Mouse (Mus musculus) kidney, postnatal 0 days (tissue): ENCODE results near the gene Plp2. TPM values are rescaled to one million over a fixed set of nuclear protein-coding genes. Genes with fewer than 3 reads are reported as not detected.

ENCODE experiments used
- ATAC-seq: fragments of 200-750 bp; cut with Nextera tagmentation; replicated peaks from 2 replicates; pipeline ENCODE4 v1.8.0; 2017; ENCODE audit warnings: low read depth, moderate number of reproducible peaks, moderate TSS enrichment, moderate library complexity; ENCODE audit not compliant: low FRiP score
- DNase-seq: peaks from one replicate; pipeline ENCODE4 v3.0.0-alpha.2; 2016; ENCODE audit warnings: low spot score
- H3K27ac ChIP-seq: fragments of 300-500 bp; sonication (generic); 2 replicates; pipeline ENCODE4 v1.5.1; 2014; ENCODE audit warnings: mild to moderate bottlenecking
- H3K27me3 ChIP-seq: fragments of 300-500 bp; sonication (generic); 2 replicates; pipeline ENCODE4 v1.6.1; 2014; ENCODE audit warnings: low read length, mixed read lengths; ENCODE audit not compliant: insufficient read depth
- H3K36me3 ChIP-seq: fragments of 300-500 bp; sonication (generic); 2 replicates; pipeline ENCODE4 v1.6.1; 2014; ENCODE audit warnings: low read length, mixed read lengths; ENCODE audit not compliant: insufficient read depth
- H3K4me1 ChIP-seq: fragments of 300-500 bp; sonication (generic); replicated peaks from 2 replicates; pipeline ENCODE4 v1.6.1; 2014; ENCODE audit warnings: antibody characterized with exemption, low read length, mixed read lengths; ENCODE audit not compliant: insufficient read depth
- H3K4me2 ChIP-seq: fragments of 300-500 bp; sonication (generic); 2 replicates; pipeline ENCODE4 v1.6.1; 2014; ENCODE audit warnings: mild to moderate bottlenecking, low read length, moderate library complexity, mixed read lengths
- H3K4me3 ChIP-seq: fragments of 300-500 bp; sonication (generic); replicated peaks from 2 replicates; pipeline ENCODE4 v1.5.1; 2014; ENCODE audit warnings: low read depth, low read length
- H3K9ac ChIP-seq: fragments of 300-500 bp; sonication (generic); 2 replicates; pipeline ENCODE4 v1.6.1; 2014; ENCODE audit warnings: low read depth, low read length
- H3K9me3 ChIP-seq: fragments of 300-500 bp; sonication (generic); replicated peaks from 2 replicates; pipeline ENCODE4 v1.6.1; 2016; ENCODE audit warnings: low read length, inconsistent platforms, mixed read lengths
- CTCF ChIP-seq: IDR thresholded peaks from 2 replicates; pipeline ENCODE4 v1.5.1; 2016; ENCODE audit warnings: antibody characterized with exemption, low read depth, mild to moderate bottlenecking, moderate library complexity
- WGBS: fragments of 180-500 bp; shearing (Covaris S2); extraction: QIAGEN DNeasy Blood & Tissue Kit; methylation state at CpG from one replicate; pipeline ENCODE4 v1.1.7; 2014; 5-methylcytosine and 5-hydroxymethylcytosine counted together
- polyA plus RNA-seq: library from polyadenylated mRNA; unstranded; fragments of >200 nt; fragmentation: Nextera tagmentation; extraction: Ambion mirVana; gene quantifications from 2 replicates; pipeline ENCODE4 v1.2.1, GENCODE M21; 2015

Plp2 gene
- polyA plus RNA-seq, 1 experiment from 2014 or later, result 142 TPM

DNA sequence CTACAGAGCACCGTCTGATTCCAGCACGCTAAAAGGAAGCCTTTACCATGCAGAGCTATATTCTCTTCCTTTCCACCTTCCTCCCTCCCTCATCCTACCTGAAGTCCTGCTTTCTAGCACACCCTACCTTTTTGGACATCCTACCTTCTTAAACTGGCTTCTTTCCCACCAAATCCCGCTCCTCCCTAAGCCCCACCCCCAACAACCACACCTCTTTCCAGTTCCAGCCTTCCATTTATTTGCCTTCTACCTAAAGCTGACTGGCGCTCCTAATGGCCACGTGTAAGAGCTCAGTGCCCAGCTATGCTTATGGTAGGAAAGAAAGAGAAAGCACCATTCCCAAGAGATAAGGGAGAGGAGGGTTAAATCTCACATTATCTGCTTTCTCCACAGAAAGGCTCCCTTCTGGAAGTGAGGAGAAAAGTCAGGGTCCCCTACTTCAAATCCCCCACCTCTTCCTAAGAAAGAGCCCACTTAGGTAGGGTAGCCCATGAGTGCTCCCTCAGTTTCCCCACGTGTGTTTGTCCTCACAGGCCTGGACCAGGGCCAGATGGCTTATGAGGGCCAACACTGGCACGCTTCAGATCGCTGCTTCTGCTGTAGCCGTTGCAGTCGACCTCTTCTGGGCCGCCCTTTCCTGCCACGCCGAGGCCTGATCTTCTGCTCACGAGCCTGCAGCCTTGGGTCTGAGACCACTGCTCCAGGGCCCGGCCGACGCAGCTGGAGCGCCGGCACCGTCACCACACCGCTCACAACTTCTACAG is 5.3 kb downstream of the Plp2 start:
- Histone ChIP-seq H3K36me3 (0 out of 2 replicates have a peak, but pooled peaks cover 7% of the 10 kb centered on the region), H3K4me3 (no peak overlapping the region), H3K9me3 (no peaks in the 10 kb centered on the region), H3K9ac (no peak overlapping the region), H3K4me2 (no peak overlapping the region), H3K27me3 (no peaks in the 10 kb centered on the region), H3K4me1 (no peaks in the 10 kb centered on the region), H3K27ac (no peak overlapping the region)
- no peak for TF ChIP-seq CTCF
- ATAC-seq (no peak), DNase-seq (no peak)
- WGBS, result 74% methylated on average over 21 of the region's 21 CpGs

DNA sequence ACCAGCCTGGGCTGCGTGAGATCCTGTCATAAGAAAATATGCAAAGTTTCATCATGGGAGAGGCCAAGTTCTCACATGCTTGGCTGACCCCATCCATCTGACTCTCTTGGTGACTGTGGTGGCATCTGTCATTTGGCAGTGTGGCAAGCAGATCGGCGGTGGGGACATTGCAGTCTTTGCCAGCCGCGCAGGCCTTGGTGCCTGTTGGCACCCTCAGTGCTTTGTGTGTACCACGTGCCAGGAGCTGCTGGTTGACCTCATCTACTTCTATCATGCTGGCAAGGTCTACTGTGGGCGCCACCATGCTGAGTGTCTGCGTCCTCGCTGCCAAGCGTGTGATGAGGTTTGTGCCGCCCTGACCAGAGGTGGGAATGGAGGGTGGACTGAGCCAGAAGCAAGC is 6.4 kb downstream of the Plp2 start:
- Histone ChIP-seq H3K27ac (no peak overlapping the region), H3K4me3 (no peak overlapping the region), H3K9me3 (no peaks in the 10 kb centered on the region), H3K4me2 (no peak overlapping the region), H3K36me3 (0 out of 2 replicates have a peak, but pooled peaks cover 7% of the 10 kb centered on the region), H3K4me1 (no peaks in the 10 kb centered on the region), H3K9ac (no peak overlapping the region), H3K27me3 (no peaks in the 10 kb centered on the region)
- WGBS, result 84% methylated on average over 11 of the region's 11 CpGs
- no peak for TF ChIP-seq CTCF
- DNase-seq, result no peak
- ATAC-seq, result no peak

DNA sequence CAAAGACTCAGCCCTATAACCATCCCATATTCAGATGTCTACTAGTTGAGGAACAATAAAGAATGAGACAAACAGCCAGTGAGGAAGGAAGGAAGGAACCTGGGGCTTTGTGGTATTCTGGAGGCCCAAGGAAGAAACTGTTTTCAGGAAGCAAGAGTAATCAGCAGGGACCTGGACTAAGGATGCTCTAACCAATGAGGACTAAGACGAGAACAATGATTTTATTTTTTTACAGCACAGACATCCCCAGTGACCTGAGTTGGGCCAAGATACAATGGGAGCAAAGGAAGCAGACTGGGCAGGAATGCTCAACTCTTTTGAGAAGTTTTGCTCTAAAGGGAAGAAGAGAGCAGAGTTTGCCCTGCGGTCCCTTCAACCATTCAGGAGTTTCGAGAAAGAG is 8.3 kb downstream of the Plp2 start:
- DNase-seq (no peak), ATAC-seq (no peak)
- no peaks in the 10 kb centered on the region for H3K9me3 ChIP-seq
- H3K27me3 ChIP-seq, result no peaks in the 10 kb centered on the region
- 0 out of 2 replicates have a peak, but pooled peaks cover 4% of the 10 kb centered on the region for H3K4me1 ChIP-seq
- H3K4me2 ChIP-seq, result no peak overlapping the region
- H3K9ac ChIP-seq, result no peak overlapping the region
- H3K4me3 ChIP-seq, result no peak overlapping the region
- H3K27ac ChIP-seq, result no peak overlapping the region
- 0 out of 2 replicates have a peak, but pooled peaks cover 7% of the 10 kb centered on the region for H3K36me3 ChIP-seq
- 80% methylated on average over 3 of the region's 3 CpGs for WGBS
- TF ChIP-seq CTCF, result no peak

DNA sequence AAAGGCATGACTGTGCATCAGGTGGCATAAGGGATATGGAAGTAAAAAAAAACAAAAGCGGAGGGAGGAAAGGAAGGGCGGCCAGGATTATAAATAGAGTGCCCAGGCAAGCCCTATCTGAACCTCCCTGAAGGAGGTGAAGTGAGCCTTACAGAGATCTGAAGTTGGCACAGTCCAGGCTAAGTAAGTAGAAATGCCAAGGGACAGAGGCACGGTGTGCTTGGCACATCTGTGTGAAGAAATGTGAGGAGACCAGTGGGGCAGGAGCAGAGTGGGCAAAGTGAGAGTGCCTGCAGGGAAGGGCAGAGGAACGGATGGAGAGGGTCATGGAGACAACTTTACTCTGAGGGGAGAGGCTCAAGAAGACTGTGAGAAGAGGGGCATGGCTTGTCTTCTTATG is 10.1 kb downstream of the Plp2 start:
- H3K4me1 ChIP-seq, result 0 out of 2 replicates have a peak, but pooled peaks cover 4% of the 10 kb centered on the region
- H3K36me3 ChIP-seq, result 0 out of 2 replicates have a peak, but pooled peaks cover 3% of the 10 kb centered on the region
- DNase-seq (no peak), ATAC-seq (no peak)
- TF ChIP-seq CTCF, result no peak
- H3K9me3 ChIP-seq, result no peaks in the 10 kb centered on the region
- no peak overlapping the region for H3K9ac ChIP-seq
- WGBS, result 69% methylated on average over 4 of the region's 4 CpGs
- no peaks in the 10 kb centered on the region for H3K27me3 ChIP-seq
- H3K4me3 ChIP-seq, result no peak overlapping the region
- no peak overlapping the region for H3K27ac ChIP-seq
- no peak overlapping the region for H3K4me2 ChIP-seq

DNA sequence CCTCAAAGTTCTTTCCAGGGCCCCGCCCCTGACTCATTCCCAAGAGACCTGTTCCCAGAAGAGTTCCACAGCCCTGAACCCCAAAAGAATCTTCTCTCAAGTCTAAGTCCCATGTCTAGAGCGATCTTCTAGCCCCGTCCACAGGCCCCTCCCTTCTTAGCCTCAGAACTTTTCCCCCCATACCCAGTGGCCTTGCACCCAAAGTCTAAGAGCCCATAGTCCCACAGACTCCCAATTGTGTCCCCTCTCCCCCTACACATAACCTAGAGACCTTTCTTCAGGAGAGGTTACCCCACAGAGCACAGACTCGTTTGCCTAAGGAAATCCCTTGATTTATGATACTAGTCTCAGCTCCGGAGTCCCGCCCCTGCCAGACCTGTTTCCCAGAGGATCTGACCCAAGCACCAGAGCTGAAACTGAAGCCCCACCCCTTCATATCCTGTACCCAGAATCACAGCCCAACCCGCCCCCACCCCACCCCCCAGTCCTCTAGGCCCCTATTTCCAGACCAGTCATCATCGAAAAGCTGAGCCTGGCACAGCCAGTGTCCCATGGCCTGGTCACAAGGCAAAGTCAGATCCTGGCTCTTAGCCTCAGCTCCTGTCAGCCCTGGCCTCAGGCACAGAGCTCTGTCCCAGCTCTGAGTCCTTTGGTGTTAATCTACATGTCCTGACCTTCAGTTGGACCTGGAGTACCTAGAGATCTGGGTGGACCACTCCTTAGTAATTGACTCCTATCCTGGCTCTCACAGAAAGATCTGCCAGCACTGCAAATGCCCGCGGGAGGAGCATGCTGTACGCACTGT is 12.2 kb downstream of the Plp2 start:
- Histone ChIP-seq H3K9me3 (no peaks in the 10 kb centered on the region), H3K4me2 (peak overlapping the region; percentile 50), H3K4me1 (0 out of 2 replicates have a peak, but pooled peaks cover 4% of the 10 kb centered on the region), H3K27ac (peak overlapping the region; percentile 83), H3K9ac (no peak overlapping the region), H3K27me3 (no peaks in the 10 kb centered on the region), H3K4me3 (peak overlapping the region; percentile 49; the same call in 1 of the 2 replicates), H3K36me3 (no peaks in the 10 kb centered on the region)
- ATAC-seq (peak; percentile 69), DNase-seq (peak; percentile 61)
- no peak for TF ChIP-seq CTCF
- WGBS, result 44% methylated on average over 11 of the region's 11 CpGs

DNA sequence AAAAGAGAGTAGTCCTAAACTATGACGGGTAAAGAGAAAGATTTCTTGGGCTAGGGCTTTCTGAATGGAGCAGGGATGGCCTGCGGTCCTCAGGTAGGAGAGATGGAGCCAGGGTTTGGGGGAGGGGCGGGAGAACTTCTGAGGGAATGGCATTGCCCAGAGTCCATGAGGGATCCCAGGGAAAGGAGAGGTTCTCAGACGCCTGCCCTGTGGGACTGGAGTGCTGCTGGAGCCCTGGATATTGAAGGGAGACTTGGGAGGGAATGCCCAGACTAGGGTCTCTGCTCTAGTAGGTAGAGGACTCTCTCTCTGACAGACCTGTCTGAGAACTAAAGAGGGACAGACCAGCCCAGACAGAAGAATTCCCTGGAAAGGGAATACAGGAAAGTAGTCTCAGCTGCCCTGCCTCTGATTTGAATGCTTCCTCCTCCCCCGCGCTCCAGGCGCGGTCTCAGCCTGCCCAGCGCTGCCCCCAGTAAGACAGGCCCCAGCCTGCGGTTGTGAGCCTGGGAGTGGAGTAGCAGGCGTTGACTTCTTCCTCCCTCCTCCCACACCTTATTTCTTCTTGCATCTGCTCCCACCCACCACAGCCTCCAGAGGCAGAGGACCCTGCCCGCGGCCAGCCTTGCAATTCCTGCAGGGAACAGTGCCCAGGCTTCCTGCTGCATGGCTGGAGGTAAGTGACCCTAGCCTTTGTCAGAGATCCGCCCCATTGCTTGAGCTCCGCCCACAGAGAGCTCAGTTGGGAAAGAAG is 13.0 kb downstream of the Plp2 start:
- WGBS, result 32% methylated on average over 15 of the region's 15 CpGs
- ATAC-seq, result peak; percentile 89
- peak; percentile 64 for DNase-seq
- H3K27me3 ChIP-seq, result no peaks in the 10 kb centered on the region
- H3K27ac ChIP-seq, result peak overlapping the region; percentile 83
- H3K4me2 ChIP-seq, result peak overlapping the region; percentile 50
- H3K9me3 ChIP-seq, result no peaks in the 10 kb centered on the region
- 0 out of 2 replicates have a peak, but pooled peaks cover 4% of the 10 kb centered on the region for H3K4me1 ChIP-seq
- peak overlapping the region; percentile 49 for H3K4me3 ChIP-seq
- H3K9ac ChIP-seq, result peak overlapping the region; percentile 69; the same call in 1 of the 2 replicates
- TF ChIP-seq CTCF, result no peak
- no peaks in the 10 kb centered on the region for H3K36me3 ChIP-seq
